Mouse (Mus musculus) G1E (cell line): ENCODE measurements around the gene Nagpa.

Source experiments
- CTCF ChIP-seq: IDR thresholded peaks from 2 replicates; pipeline ENCODE4 v1.5.1; 2012; ENCODE audit warnings: low read depth, low read length, inconsistent platforms, mixed read lengths
- TAL1 ChIP-seq: conservative IDR thresholded peaks from 2 replicates; pipeline ENCODE4 v1.6.1; 2012; ENCODE audit warnings: low read depth, low read length, inconsistent platforms, mixed read lengths

- no peak for TF ChIP-seq TAL1
- TF ChIP-seq CTCF = no peak
These were observed 47.1 kb upstream of the Nagpa start for GRCm38 (mm10) chr16:5250891-5251290.
